Comparison of ENCODE assay signal across 14 mouse cellular contexts in the genomic region with DNA sequence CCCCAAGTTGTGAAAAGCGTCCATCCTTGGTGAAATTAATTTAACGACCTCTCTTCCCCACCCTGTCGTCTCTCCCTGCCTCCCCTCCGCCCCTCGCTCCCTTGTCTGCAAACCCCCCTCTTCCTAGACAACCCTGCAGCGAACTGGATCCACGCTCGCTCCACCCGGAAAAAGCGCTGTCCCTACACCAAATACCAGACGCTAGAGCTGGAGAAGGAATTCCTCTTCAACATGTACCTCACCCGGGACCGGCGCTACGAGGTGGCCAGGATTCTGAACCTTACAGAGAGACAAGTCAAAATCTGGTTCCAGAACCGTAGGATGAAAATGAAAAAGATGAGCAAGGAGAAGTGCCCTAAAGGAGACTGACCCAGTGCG. TPM values are rescaled to one million over a fixed set of nuclear protein-coding genes. Genes with fewer than 3 reads are reported as not detected.
DNase-seq lines count a peak whose midpoint lies in the region; ATAC-seq and TF ChIP-seq lines count a peak whose summit lies in the region.
"Had no signal": no experiment of that assay in that cellular context is flagged by ENCODE, and none has a peak within 500 bp of the region (broad histone marks: within the 10 kb centered on the region; RNA-seq: fewer than 3 reads in every experiment).

No protein-coding gene starts in this region.

- no peak overlapping the region for H3K4me2 ChIP-seq in heart, embryonic 11.5 days
- peak overlapping the region; percentile 92 for H3K4me2 ChIP-seq in limb, embryonic 12.5 days
- no peak overlapping the region for H3K4me2 ChIP-seq in midbrain, postnatal 0 days (ENCODE audit: low read depth, low read length, poor library complexity, severe bottlenecking)

- no peak overlapping the region for H3K27ac ChIP-seq in heart, embryonic 10.5 days
- no peak overlapping the region for H3K27ac ChIP-seq in heart, embryonic 11.5 days (ENCODE audit: low read depth, low read length)
- H3K27ac ChIP-seq in embryonic fibroblast, embryonic 13.5 days (ENCODE audit: insufficient read depth, low read length), result no peak overlapping the region
- H3K27ac ChIP-seq in limb, embryonic 12.5 days, result peak overlapping the region; percentile 97
- no peak overlapping the region for H3K27ac ChIP-seq in midbrain, postnatal 0 days (ENCODE audit: low read depth, low read length)
- H3K27ac ChIP-seq: hindbrain, embryonic 12.5 days; liver, embryonic 13.5 days had no signal

- TF ChIP-seq POLR2A in embryonic fibroblast, embryonic 13.5 days (IDR thresholded peaks at IDR 0.05; ENCODE audit: low read depth, low read length), result no peak

- H3K9ac ChIP-seq in heart, embryonic 11.5 days (ENCODE audit: low read depth, low read length), result no peak overlapping the region
- peak overlapping the region; percentile 93 for H3K9ac ChIP-seq in limb, embryonic 12.5 days (replicated peaks)
- no peak overlapping the region for H3K9ac ChIP-seq in midbrain, postnatal 0 days (replicated peaks; ENCODE audit: low read length, poor library complexity, severe bottlenecking)
- H3K9ac ChIP-seq: hindbrain, embryonic 12.5 days; liver, embryonic 13.5 days had no signal

- no peaks in the 10 kb centered on the region for H3K36me3 ChIP-seq in heart, embryonic 10.5 days
- no peaks in the 10 kb centered on the region for H3K36me3 ChIP-seq in heart, embryonic 11.5 days (ENCODE audit: control insufficient read depth, insufficient read depth, low read length)
- peaks cover 12% of the 10 kb centered on the region for H3K36me3 ChIP-seq in limb, embryonic 12.5 days
- no peaks in the 10 kb centered on the region for H3K36me3 ChIP-seq in midbrain, postnatal 0 days (ENCODE audit: insufficient read depth, low read length)
- H3K36me3 ChIP-seq: hindbrain, embryonic 12.5 days; liver, embryonic 13.5 days had no signal

- no peak for ATAC-seq in heart, embryonic 11.5 days (replicated peaks; ENCODE audit: insufficient number of reproducible peaks, low FRiP score, low TSS enrichment)
- no peak for ATAC-seq in limb, embryonic 12.5 days (ENCODE audit: insufficient number of reproducible peaks, insufficient read depth, low FRiP score, low TSS enrichment, low read depth)
- no peak for ATAC-seq in midbrain, postnatal 0 days (ENCODE audit: low FRiP score)
- ATAC-seq in cerebellum, adult (ENCODE audit: insufficient number of reproducible peaks, low FRiP score, low TSS enrichment), result no peak

- H3K27me3 ChIP-seq in heart, embryonic 10.5 days (ENCODE audit: insufficient read depth, poor library complexity, severe bottlenecking), result peaks cover 100% of the 10 kb centered on the region
- peaks cover 97% of the 10 kb centered on the region for H3K27me3 ChIP-seq in heart, embryonic 11.5 days (ENCODE audit: control insufficient read depth, insufficient read depth, low read length)
- peaks cover 60% of the 10 kb centered on the region for H3K27me3 ChIP-seq in limb, embryonic 12.5 days
- peaks cover 86% of the 10 kb centered on the region for H3K27me3 ChIP-seq in midbrain, postnatal 0 days (ENCODE audit: insufficient read depth, low read length)

- no peak for DNase-seq in heart, embryonic 10.5 days (ENCODE audit: low spot score)
- peak; percentile 42 for DNase-seq in R1 (ENCODE audit: low read depth, low spot score)
- DNase-seq in layer of hippocampus, adult 11-12 months (ENCODE audit: low spot score), result no peak
- no peak for DNase-seq in midbrain, postnatal 0 days (ENCODE audit: low spot score)
- DNase-seq: cerebellum, adult 9-11 months; liver, embryonic 13.5 days; right cerebral cortex, adult 18-20 months had no signal

- WGBS in heart, embryonic 10.5 days, result 2% methylated on average over 17 of the region's 17 CpGs
- WGBS in heart, embryonic 11.5 days (ENCODE audit: insufficient replicate concordance), result under 1% methylated on average over 17 of the region's 17 CpGs
- WGBS in limb, embryonic 12.5 days, result under 1% methylated on average over 17 of the region's 17 CpGs
- 2% methylated on average over 17 of the region's 17 CpGs for WGBS in midbrain, postnatal 0 days

- 0 out of 2 replicates have a peak overlapping the region, but pooled peaks have one; percentile 60 for H3K4me3 ChIP-seq in heart, embryonic 10.5 days
- no peak overlapping the region for H3K4me3 ChIP-seq in heart, embryonic 11.5 days (ENCODE audit: low read depth, low read length)
- peak overlapping the region; percentile 32; the same call in 1 of the 2 replicates for H3K4me3 ChIP-seq in embryonic fibroblast, embryonic 13.5 days (ENCODE audit: insufficient read depth, low read length)
- peak overlapping the region; percentile 66 for H3K4me3 ChIP-seq in limb, embryonic 12.5 days (replicated peaks)
- no peak overlapping the region for H3K4me3 ChIP-seq in midbrain, postnatal 0 days (ENCODE audit: low read depth, low read length)

- no peak for TF ChIP-seq CTCF in embryonic fibroblast, embryonic 13.5 days (IDR thresholded peaks at IDR 0.05; ENCODE audit: borderline replicate concordance, insufficient read depth, low read length)
- TF ChIP-seq CTCF in midbrain, postnatal 0 days (IDR thresholded peaks at IDR 0.05), result no peak

- H3K4me1 ChIP-seq in heart, embryonic 10.5 days, result peaks cover 13% of the 10 kb centered on the region
- peaks cover 2% of the 10 kb centered on the region; the same call in 1 of the 2 replicates for H3K4me1 ChIP-seq in heart, embryonic 11.5 days (ENCODE audit: control insufficient read depth, insufficient read depth, low read length)
- H3K4me1 ChIP-seq in embryonic fibroblast, embryonic 13.5 days (ENCODE audit: control insufficient read depth, insufficient read depth, low read length), result no peaks in the 10 kb centered on the region
- H3K4me1 ChIP-seq in limb, embryonic 12.5 days (replicated peaks), result peaks cover 65% of the 10 kb centered on the region
- 0 out of 2 replicates have a peak, but pooled peaks cover 2% of the 10 kb centered on the region for H3K4me1 ChIP-seq in midbrain, postnatal 0 days (ENCODE audit: insufficient read depth, low read length)

- no peaks in the 10 kb centered on the region for H3K9me3 ChIP-seq in heart, embryonic 10.5 days
- H3K9me3 ChIP-seq in heart, embryonic 11.5 days (replicated peaks; ENCODE audit: control insufficient read depth, low read length), result no peaks in the 10 kb centered on the region
- no peaks in the 10 kb centered on the region for H3K9me3 ChIP-seq in limb, embryonic 12.5 days
- H3K9me3 ChIP-seq in midbrain, postnatal 0 days (ENCODE audit: low read length), result no peaks in the 10 kb centered on the region
- H3K9me3 ChIP-seq: hindbrain, embryonic 12.5 days; liver, embryonic 13.5 days had no signal

RNA-seq across cellular contexts. Expression of gene Hoxd9, which starts 1.5 kb away (rescaled TPM):
- polyA plus RNA-seq in heart, embryonic 10.5 days (2016; fragmentation: Nextera tagmentation; extraction: Ambion mirVana), result 3.0 TPM in 1 of 2 replicates, not detected in the other
- polyA plus RNA-seq in heart, embryonic 11.5 days (2014; fragmentation: Nextera tagmentation; extraction: Ambion mirVana), result 0.13 TPM in 1 of 2 replicates, not detected in the other
- polyA plus RNA-seq in embryonic fibroblast, embryonic 13.5 days (2011; ENCODE audit: insufficient read length, low read depth, missing spikeins), result 2.1 and 3.5 TPM in 2 replicates
- 17.8 and 19.2 TPM in 2 replicates for polyA plus RNA-seq in limb, embryonic 12.5 days (2016; fragmentation: Nextera tagmentation; extraction: Ambion mirVana)
- total RNA-seq in midbrain, postnatal 0 days (2014; rRNA removed), result not detected in 2 replicates
- polyA plus RNA-seq in midbrain, postnatal 0 days (2015; fragmentation: Nextera tagmentation; extraction: Ambion mirVana), result not detected in 2 replicates
- polyA plus RNA-seq: hindbrain, embryonic 12.5 days; liver, embryonic 13.5 days had no signal

RNA-seq across cellular contexts. Expression of gene Hoxd8, which starts 5.4 kb away (rescaled TPM):
- polyA plus RNA-seq in heart, embryonic 10.5 days (2016; fragmentation: Nextera tagmentation; extraction: Ambion mirVana), result 0.09 and 1.3 TPM in 2 replicates
- polyA plus RNA-seq in heart, embryonic 11.5 days (2014; fragmentation: Nextera tagmentation; extraction: Ambion mirVana), result 0.27 and 0.30 TPM in 2 replicates
- 9.9 and 16.5 TPM in 2 replicates for polyA plus RNA-seq in embryonic fibroblast, embryonic 13.5 days (2011; ENCODE audit: insufficient read length, low read depth, missing spikeins)
- polyA plus RNA-seq in limb, embryonic 12.5 days (2016; fragmentation: Nextera tagmentation; extraction: Ambion mirVana), result 7.5 and 7.8 TPM in 2 replicates
- 0.05 TPM in 1 of 2 replicates, not detected in the other for total RNA-seq in midbrain, postnatal 0 days (2014; rRNA removed)
- not detected in 2 replicates for polyA plus RNA-seq in midbrain, postnatal 0 days (2015; fragmentation: Nextera tagmentation; extraction: Ambion mirVana)

RNA-seq across cellular contexts. Expression of gene Hoxd10, which starts 7.3 kb away (rescaled TPM):
- 2.3 TPM in 1 of 2 replicates, not detected in the other for polyA plus RNA-seq in heart, embryonic 10.5 days (2016; fragmentation: Nextera tagmentation; extraction: Ambion mirVana)
- polyA plus RNA-seq in heart, embryonic 11.5 days (2014; fragmentation: Nextera tagmentation; extraction: Ambion mirVana), result 0.11 TPM in 1 of 2 replicates, not detected in the other
- 3.7 and 4.4 TPM in 2 replicates for polyA plus RNA-seq in embryonic fibroblast, embryonic 13.5 days (2011; ENCODE audit: insufficient read length, low read depth, missing spikeins)
- polyA plus RNA-seq in limb, embryonic 12.5 days (2016; fragmentation: Nextera tagmentation; extraction: Ambion mirVana), result 39.5 and 42.0 TPM in 2 replicates
- total RNA-seq in midbrain, postnatal 0 days (2014; rRNA removed), result 0.22 TPM in 1 of 2 replicates, not detected in the other
- not detected in 2 replicates for polyA plus RNA-seq in midbrain, postnatal 0 days (2015; fragmentation: Nextera tagmentation; extraction: Ambion mirVana)
- polyA plus RNA-seq: hindbrain, embryonic 12.5 days; liver, embryonic 13.5 days; stomach, embryonic 14.5 days had no signal

RNA-seq across cellular contexts. Expression of gene Hoxd3, which starts 12.7 kb away (rescaled TPM):
- polyA plus RNA-seq in heart, embryonic 10.5 days (2016; fragmentation: Nextera tagmentation; extraction: Ambion mirVana), result 0.73 and 2.9 TPM in 2 replicates
- 2.0 and 3.1 TPM in 2 replicates for polyA plus RNA-seq in heart, embryonic 11.5 days (2014; fragmentation: Nextera tagmentation; extraction: Ambion mirVana)
- 2.7 and 3.3 TPM in 2 replicates for polyA plus RNA-seq in embryonic fibroblast, embryonic 13.5 days (2011; ENCODE audit: insufficient read length, low read depth, missing spikeins)
- 1.4 and 1.5 TPM in 2 replicates for polyA plus RNA-seq in limb, embryonic 12.5 days (2016; fragmentation: Nextera tagmentation; extraction: Ambion mirVana)
- total RNA-seq in midbrain, postnatal 0 days (2014; rRNA removed), result 11.6 TPM in 1 of 2 replicates, not detected in the other
- not detected in 2 replicates for polyA plus RNA-seq in midbrain, postnatal 0 days (2015; fragmentation: Nextera tagmentation; extraction: Ambion mirVana)
- total RNA-seq: gastrocnemius, postnatal 25 days had no signal

RNA-seq across cellular contexts. Expression of gene Hoxd4, which starts 12.7 kb away (rescaled TPM):
- polyA plus RNA-seq in heart, embryonic 10.5 days (2016; fragmentation: Nextera tagmentation; extraction: Ambion mirVana), result 0.29 TPM in 1 of 2 replicates, not detected in the other
- not detected in 2 replicates for polyA plus RNA-seq in heart, embryonic 11.5 days (2014; fragmentation: Nextera tagmentation; extraction: Ambion mirVana)
- 4.1 and 6.7 TPM in 2 replicates for polyA plus RNA-seq in embryonic fibroblast, embryonic 13.5 days (2011; ENCODE audit: insufficient read length, low read depth, missing spikeins)
- 0.55 and 0.78 TPM in 2 replicates for polyA plus RNA-seq in limb, embryonic 12.5 days (2016; fragmentation: Nextera tagmentation; extraction: Ambion mirVana)
- 1.2 TPM in 1 of 2 replicates, not detected in the other for total RNA-seq in midbrain, postnatal 0 days (2014; rRNA removed)
- polyA plus RNA-seq in midbrain, postnatal 0 days (2015; fragmentation: Nextera tagmentation; extraction: Ambion mirVana), result not detected in 2 replicates
- polyA plus RNA-seq: liver, embryonic 13.5 days had no signal

Comparison
In these comparisons a context has a peak if more than half of its experiments do, and no peak if none do; other contexts are left out.
1. H3K4me3 ChIP-seq: peak in heart, embryonic 10.5 days (single experiment), embryonic fibroblast, embryonic 13.5 days (single experiment) and limb, embryonic 12.5 days (single experiment); none in heart, embryonic 11.5 days (single experiment) and midbrain, postnatal 0 days (single experiment).